Mouse (Mus musculus) activated CD4-positive, CD25-positive, alpha-beta regulatory T cell, adult 4 months (primary cell): ENCODE results near the gene Phox2a. TPM values are rescaled to one million over a fixed set of nuclear protein-coding genes. Genes with fewer than 3 reads are reported as not detected.
A peak's percentile ranks its signal among the peaks of the same experiment; 100 is the strongest.

Source experiments
- ATAC-seq: one replicate; pipeline ENCODE4 v1.8.0; 2017
- polyA plus RNA-seq, 2 experiments: library from polyadenylated mRNA; unstranded; fragments of 100-300 nt; shearing (Covaris generic); gene quantifications; one replicate each; pipeline ENCODE4 v1.2.1; 2017

The Phox2a gene
- polyA plus RNA-seq, 2 experiments from 2014 or later = not detected

DNA sequence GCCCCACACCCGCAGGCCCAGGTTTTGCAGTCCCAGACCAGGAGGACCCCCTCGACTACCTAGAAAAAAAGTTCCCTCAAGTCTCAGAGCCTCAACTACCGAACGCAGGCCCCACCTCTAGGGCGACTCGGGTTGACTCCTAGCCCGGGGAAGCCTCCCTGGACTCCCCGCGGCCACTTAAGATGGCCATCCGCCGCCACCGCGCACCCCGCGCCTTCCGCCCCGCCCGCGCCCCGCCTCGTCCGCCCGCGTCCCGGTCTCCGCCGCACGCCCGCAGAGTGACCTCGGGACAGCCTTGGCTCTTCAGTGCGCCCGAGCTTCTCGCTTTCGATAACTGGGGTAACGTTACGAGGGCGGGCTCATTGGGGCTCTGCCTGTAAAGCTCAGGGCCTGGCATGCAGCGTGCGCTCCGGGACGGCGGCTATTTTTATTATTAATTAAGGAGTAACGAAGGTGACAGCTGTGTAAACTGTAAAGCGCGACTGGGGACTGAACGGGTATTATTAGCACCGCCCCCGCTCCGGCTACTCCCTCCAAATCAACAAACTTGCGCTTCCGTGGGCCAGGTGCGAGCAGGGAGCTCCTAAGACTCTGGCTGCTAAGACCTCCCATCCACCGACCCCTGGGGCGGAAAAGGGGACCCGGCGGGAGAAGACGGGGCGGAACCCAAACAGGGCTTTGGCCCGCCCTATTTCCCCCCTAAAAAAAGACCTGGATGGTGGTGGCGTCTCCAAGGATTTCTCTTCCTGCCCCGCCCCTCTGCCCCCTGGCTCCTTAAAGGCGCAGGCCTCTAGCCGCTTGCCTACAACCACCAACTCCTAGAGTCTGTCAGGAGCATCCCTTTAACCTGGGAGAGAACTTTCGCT is 19.7 kb downstream of the Phox2a start, which contains the start of gene Inppl1:
Gene Inppl1, minus strand, starts transcription at position 624 of the 866 bp plus-strand sequence.
- ATAC-seq = peak; percentile 41

DNA sequence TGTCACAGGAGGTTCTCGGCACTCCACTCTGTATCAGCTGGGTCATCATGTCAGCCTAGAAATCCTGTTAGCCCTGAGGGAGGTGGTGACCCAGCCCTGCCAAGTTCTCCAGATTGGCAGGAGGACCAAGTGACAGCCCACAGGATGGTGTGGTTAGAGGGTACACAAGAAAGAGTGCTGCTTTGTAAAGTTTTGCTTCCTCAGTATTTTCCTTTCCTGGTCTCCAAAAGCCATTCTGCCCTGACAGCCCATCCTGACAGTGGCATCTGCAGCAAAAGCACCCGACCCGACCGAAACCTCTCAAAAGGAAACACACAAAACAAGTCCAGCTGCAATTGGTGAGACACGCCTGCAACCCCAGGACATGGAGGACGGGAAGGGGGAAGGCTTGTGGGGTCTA is 26.1 kb downstream of the Phox2a start:
- ATAC-seq = no peak

DNA sequence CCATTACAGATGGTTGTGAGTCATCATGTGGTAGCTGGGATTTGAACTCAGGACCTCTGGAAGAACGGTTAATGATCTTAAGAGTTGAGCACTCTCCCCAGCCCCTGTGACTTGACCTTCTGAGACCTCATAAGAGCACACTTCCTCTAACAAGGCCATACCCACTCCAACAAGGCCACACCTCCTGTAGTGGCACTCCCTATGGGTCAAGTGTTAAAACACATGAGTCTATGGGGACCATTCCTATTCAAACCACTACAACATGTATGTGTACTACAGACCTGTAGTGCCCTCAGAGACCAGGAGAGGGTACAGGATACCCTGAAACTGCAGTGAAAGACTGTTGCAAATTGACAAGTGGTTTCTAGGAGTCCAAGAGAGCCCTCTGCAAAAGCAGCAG is 29.8 kb downstream of the Phox2a start:
- ATAC-seq = no peak

DNA sequence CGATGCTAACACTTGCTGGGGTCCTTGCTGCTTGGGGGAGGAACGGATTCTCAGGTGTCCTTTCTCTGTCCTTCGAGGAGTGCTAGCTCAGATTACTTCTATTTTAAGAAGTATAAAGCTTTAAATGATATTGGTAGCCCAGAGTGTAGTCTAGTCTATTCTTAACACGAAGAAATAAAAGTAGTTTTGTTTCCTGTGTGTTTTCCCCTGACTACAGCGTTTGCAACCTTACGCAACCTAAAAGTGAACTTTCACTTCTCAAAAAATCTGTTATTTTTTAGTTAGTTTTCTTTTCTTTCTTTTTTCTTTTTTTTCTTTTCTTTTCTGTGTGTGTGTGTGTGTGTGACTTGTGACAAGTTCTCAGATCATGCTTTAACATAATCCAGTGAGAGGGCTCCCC is 33.6 kb downstream of the Phox2a start:
- no peak for ATAC-seq

DNA sequence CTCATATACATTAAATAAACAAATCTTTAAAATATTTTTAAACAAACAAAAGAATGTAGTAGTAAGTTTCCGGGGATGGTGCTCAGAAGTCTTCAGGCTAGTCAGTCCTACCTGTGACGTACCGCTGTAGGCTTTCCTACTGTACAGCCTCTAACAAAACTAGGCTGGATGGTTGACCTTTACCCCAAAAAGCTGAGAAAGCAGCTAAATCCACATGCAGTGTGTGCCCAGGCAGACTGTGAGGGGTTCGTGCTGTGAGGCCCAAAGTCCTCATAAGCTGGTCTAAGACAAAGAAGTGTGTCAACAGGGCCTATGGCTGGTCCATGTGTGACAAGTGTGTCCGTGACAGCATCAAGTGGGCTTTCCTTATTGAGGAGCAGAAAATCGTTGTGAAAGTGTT is 34.7 kb downstream of the Phox2a start:
- ATAC-seq = no peak

DNA sequence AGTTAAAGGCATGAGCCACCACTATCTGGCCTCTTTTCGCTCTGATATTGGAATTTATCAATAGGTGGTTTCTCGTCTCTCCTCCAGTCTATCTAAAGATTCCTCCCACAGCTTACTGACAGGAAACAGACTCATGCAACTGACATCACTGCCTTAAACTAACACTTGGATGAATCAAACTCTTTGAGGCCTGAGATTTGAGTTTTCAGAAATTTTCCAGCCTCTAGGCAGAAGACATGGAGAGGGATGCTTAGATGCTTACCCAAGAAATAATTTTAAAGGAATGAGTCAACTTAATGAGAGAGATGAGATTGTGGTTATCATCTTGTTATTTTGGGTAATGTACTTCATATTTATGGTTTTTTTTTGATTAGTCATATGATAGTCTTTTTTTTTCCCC is 35.7 kb downstream of the Phox2a start:
- ATAC-seq = no peak

DNA sequence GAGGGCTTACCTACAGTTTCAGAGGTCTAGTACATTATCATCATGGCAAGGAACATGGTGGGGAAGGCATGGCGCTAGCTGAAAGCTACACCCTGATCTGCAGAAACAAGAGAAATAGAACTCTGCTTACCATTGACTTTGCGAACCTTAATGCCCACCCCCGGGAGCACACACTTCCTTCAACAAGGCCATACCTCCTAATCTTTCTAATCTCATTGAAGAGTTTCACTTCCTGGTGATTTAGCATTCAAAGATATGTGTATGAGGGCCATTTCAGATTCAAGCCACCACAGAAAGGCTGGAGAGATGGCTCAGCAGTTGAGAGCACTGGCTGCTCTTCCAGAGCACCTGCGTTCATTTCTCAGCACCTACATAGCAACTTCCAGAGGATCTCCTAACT is 39.0 kb downstream of the Phox2a start, which contains the start of gene Folr2:
Gene Folr2, minus strand, starts transcription at position 101 of the 400 bp plus-strand sequence.
- ATAC-seq = no peak

DNA sequence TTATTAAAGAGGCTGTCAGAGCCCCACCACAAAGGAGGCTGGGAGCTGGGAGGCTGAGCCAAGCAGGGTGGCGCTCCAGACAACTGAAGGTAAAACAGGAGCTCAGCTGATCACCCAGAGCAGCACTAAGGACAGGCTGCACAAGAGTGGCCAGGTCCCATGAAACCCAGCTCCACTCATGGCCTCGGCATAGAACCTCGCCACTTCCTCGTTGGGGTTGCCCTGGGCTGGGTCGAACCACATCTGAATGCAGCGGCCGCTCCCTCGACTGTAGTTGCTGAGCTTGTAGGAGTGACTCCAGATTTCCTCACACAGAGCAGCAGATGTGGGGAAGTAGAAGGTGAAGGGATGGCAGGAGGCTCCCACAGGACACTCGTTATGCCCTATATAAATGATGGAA is 40.2 kb downstream of the Phox2a start:
- ATAC-seq = no peak

DNA sequence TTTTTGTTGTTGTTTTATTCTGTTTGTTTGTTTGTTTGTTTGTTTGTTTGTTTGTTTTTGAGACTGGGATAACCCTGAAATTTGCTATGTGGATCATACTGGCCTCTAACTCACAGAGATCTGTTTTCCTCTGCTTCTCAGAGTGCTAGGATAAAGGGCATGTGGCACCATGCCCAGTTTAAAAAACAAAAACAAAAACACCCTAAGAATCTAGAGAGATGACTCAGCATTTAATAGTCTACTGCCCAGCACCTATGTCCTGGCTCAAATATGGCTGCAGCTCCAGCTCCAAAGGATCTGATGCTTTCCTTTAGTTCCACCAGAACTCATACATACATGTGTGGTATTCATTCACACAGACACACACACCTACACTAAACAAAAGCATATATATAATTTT is 42.9 kb downstream of the Phox2a start:
- no peak for ATAC-seq

DNA sequence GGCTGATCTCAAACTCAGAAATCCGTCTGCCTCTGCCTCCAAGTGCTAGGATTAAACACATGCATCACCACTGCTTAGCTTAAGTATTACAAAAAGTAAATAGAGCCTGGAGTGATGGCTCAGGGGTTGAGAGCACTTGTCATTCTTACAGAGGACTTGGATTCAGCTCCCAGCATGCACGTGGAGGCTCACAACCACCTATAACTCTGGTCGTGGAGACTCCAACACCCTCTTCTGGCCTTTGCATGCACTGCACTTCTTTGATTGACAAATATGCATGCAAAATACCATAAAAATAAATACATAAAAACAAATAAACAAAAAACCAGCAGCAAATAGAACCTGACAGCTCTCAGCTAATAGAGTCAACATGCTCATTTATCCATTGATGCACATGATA is 44.2 kb downstream of the Phox2a start:
- no peak for ATAC-seq

DNA sequence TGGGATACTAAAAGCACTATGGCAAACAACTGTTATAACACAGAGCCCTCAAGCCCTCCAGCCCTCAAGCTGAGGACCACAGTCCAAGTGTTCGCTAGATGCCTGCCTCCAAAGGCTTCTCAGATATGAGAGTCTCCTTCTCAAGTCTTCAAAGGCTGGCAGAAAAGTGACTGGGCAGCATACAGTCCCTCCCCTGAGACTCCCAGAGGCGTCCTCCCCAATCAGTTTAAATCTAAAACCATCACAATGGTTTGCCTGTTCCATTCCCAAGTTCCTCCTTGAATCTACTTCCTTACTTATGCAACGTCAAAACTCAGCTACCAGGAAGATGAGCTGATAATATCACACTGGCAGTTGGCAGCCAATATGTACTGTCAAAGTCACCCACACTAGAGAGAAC is 45.3 kb downstream of the Phox2a start, which contains the start of gene Anapc15:
Gene Anapc15, plus strand, starts transcription at position 301 of the 400 bp plus-strand sequence.
- no peak for ATAC-seq

DNA sequence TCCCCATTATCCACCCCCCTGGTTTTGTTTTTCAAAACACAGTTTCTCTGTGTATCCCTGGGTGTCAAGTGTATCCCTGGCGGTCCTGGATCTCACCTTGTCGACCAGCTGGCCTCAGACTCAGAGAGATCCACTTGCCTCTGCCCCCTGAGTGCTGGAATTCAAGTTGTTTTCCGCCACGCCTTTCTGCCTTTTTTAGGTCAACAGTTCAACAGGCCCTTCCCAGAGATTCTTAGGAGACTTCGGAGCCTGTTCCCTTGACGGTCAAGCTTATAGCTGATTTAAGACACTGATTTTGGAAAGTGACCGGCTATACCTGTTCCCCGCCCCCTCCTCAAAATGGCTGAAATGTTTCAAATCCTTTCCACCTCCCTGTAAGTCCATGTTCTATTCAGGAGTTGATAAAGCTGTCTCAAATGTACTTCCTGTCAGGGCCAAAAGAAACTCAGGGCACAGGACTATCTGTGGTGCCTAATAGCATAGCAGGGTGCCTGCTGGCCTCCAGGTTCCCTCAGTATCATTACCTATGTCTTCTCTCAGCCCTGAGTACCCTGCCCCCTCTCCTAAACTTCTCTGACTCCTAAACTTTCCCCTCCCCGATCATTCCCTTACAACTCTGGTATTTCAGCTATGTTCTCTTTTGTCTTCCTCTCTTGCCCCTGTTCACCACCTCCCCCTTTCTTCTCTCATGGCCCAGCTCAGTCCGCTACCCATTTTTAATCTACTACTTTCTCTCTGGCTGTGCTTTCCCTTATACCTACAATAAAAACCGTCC is 48.6 kb downstream of the Phox2a start:
- ATAC-seq = no peak

DNA sequence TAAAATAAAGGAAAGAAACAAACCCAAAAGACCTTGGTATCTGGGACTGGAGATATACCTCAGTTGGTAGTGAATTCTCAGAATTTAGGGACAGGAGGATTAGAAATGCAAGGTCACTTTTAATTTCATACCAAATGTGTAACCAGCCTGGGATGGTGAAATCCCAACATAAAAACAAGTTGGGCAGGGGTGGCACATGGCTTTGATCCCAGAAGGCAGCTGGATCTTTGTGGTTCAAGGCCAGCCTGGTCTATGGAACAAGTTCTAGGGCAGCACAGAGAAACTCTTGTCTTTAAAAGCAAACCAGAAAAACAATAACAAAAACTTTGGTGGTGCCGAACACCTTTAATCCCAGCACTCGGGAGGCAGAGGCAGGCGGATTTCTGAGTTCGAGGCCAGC is 49.4 kb downstream of the Phox2a start:
- ATAC-seq = no peak

DNA sequence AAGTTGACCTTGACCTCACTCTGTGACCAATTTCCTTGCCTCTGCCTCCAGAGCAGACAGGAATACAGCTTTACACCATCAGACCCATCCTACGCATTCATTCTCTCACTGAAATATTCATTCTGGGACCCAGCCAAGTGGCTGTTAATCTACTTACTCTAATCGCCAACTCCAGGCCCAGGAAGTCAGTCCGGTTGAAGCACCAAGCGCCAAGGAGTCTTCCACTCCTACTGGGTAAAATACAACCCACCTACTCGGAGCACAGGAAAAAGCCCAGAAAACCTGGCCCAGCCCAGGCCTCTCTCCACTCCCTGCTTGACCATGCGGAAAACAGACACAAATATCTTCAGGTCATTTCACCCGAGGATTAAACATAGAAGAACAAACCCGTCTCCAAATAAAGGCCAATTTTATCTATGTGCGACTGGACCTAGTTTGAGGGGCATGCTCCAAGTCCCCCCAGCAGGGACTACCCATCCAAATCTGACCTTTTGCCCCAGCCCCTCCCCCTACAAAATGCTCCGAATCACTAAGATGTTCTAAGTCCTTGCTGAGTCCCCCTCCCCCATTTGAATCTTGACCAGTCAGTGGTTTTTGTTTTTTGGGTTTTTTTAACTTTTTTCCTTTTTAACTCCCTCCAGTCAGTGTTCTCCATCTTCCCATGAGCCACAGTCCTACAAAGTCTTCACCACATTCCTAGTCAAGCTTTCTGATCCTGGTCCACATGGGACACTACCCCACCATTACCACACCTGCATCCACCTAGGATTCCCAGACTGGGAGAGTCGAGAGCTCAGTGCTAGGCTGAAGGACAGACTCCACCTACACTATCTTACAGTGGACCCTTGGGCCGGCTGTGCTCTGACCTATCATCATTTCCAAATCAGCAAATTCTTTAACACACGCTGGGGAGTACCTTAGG is 50.4 kb downstream of the Phox2a start:
- ATAC-seq = no peak

DNA sequence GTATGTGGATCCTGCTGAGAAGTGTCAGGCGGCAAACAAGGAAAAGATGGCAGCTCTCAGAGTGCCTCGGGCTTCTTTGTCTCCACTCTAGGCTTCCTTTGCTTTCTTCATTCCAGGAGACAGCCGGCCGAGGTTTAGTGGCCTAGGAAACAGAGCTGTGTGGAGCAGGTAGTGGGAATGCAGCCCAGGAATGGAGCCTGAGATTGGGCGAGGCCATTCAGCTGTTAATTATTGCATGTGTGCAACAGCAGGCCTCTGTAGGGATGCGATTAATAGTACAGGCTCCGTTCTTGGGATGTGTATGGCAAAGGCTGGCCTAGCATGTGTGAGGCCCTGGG is 51.0 kb downstream of the Phox2a start:
- no peak for ATAC-seq

DNA sequence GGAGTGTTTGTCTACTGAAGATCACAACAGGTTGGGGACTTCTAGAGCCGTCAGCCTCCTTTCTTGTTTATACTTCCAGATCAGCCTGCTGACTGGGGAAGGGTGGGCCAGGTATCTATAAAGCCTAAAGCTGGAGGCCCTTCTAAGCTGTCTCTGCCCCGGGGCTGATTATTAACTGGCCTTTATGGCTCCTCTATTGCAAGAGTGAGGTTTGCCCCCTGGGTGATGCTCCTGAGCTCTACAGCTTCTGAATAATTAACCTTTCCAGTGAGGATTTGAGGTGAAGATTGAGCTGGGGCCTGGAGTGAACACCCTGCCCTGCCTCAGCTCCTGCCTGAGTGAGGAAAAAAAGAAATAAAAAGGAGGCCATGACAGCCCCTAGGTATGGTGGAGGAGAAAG is 52.5 kb downstream of the Phox2a start, which contains the start of gene Folr1:
Gene Folr1, minus strand, starts transcription at position 160 of the 400 bp plus-strand sequence.
- no peak for ATAC-seq

DNA sequence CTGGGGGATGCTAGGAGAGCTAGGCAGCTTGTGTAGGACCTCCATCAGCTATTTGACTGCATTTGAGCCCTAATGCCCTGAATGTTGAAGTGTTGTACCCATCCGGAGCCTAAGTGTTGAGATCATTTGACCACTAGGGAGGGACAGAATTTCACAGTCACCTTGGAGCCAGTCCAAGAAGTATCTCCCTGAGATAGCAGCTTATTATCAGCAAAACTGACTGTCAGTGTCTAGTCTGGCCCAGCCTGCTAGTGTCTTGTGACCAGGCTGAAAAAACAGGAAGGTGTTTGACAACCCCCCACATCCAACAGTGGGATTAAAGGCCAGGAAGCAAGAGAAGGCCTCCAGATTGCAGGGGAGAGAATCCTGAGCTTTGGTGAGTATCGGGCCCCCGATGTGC is 53.2 kb downstream of the Phox2a start:
- ATAC-seq = no peak

Other genes with a start within 250 kb of the Phox2a start
- 100 to 1,000 TPM in 1 of 2 experiments, 10 to 100 TPM in 1; 54.4 to 136 TPM for gene Art2b, start 232.7 kb upstream of the Phox2a start, polyA plus RNA-seq
- 10 to 100 TPM in 1 of 2 experiments, 1 to 10 TPM in 1; 8.8 to 13.3 TPM for gene Clpb, start 154.7 kb upstream of the Phox2a start, polyA plus RNA-seq
- gene Inppl1, start 19.9 kb downstream of the Phox2a start, polyA plus RNA-seq = 1 to 10 TPM; 1.5 to 2.6 TPM
- gene Folr2, start 38.9 kb downstream of the Phox2a start, polyA plus RNA-seq = not detected
- gene Anapc15, start 45.4 kb downstream of the Phox2a start, polyA plus RNA-seq = 10 to 100 TPM; 47.2 to 61.9 TPM
- not detected for gene Folr1, start 52.5 kb downstream of the Phox2a start, polyA plus RNA-seq
- gene Lamtor1, start 87.6 kb downstream of the Phox2a start, polyA plus RNA-seq = 100 to 1,000 TPM; 127 to 131 TPM
- under 1 TPM in 1 of 2 experiments, not detected in 1; 0.46 TPM for gene Tomt, start 88.0 kb downstream of the Phox2a start, polyA plus RNA-seq
- gene Lrrc51, start 115.6 kb downstream of the Phox2a start, polyA plus RNA-seq = 1 to 10 TPM; 1.8 to 2.0 TPM
- gene Numa1, start 115.8 kb downstream of the Phox2a start, polyA plus RNA-seq = 10 to 100 TPM; 59.1 to 76.8 TPM
- 1 to 10 TPM; 5.2 to 8.0 TPM for gene Il18bp, start 200.4 kb downstream of the Phox2a start, polyA plus RNA-seq
- gene Rnf121, start 247.2 kb downstream of the Phox2a start, polyA plus RNA-seq = 10 to 100 TPM; 19.5 to 20.2 TPM
- gene Xndc1, start 247.2 kb downstream of the Phox2a start, polyA plus RNA-seq = 10 to 100 TPM; 14.4 to 15.2 TPM
- under 1 TPM in 1 of 2 experiments, not detected in 1; 0.83 TPM for gene Xntrpc, start 247.4 kb downstream of the Phox2a start, polyA plus RNA-seq